Mouse (Mus musculus) ovary, adult 10 weeks (tissue): ENCODE data around the gene Adamts12. TPM values are rescaled to one million over a fixed set of nuclear protein-coding genes. Genes with fewer than 3 reads are reported as not detected.

Source experiments
- polyA plus RNA-seq: library from polyadenylated mRNA; stranded (reverse); fragments of 350-450 nt; fragmentation: Illumina TruSeq; extraction: RNeasy Lipid Tissue Mini Kit (QIAGEN cat#74804); gene quantifications from one replicate; pipeline ENCODE4 v1.2.3, GENCODE M21; 2014

Adamts12 gene
- 17.4 TPM for polyA plus RNA-seq

GRCm38 (mm10) chr15:11064558-11065411 lies at the start of gene Adamts12:
TSS of gene Adamts12 (plus strand) at chr15:11064790.

GRCm38 (mm10) chr15:11037711-11038110 lies 26.9 kb upstream of the Adamts12 start, which contains the start of gene Rxfp3:
TSS of gene Rxfp3 (minus strand) at chr15:11037991.

Other genes starting within 250 kb of the Adamts12 start
- 22.0 TPM for gene C1qtnf3, start 112.5 kb upstream of the Adamts12 start, polyA plus RNA-seq
- 4.8 TPM for gene Amacr, start 83.0 kb upstream of the Adamts12 start, polyA plus RNA-seq
- gene Slc45a2, start 64.1 kb upstream of the Adamts12 start, polyA plus RNA-seq = not detected
- gene Rxfp3, start 26.8 kb upstream of the Adamts12 start, polyA plus RNA-seq = 0.14 TPM